Mouse (Mus musculus) lung, adult 2 months (tissue): ENCODE results near the gene Nkpd1. TPM values are rescaled to one million over a fixed set of nuclear protein-coding genes. Genes with fewer than 3 reads are reported as not detected.
"Not testable (repeated sequence)": the region's sequence is repeated elsewhere in the genome, so short reads cannot be mapped to it uniquely, and the experiment has no call there.

ENCODE experiments used
- DNase-seq: peaks from one replicate; pipeline ENCODE4 v3.0.0; 2022
- H3K4me1 ChIP-seq: fragments of 200-500 bp; 2 replicates; pipeline ENCODE4 v1.6.1; 2011; ENCODE audit warnings: low read length; ENCODE audit not compliant: control insufficient read depth, insufficient read depth
- H3K4me3 ChIP-seq: fragments of 200-500 bp; replicated peaks from 2 replicates; pipeline ENCODE3; 2011; ENCODE audit warnings: low read depth, mild to moderate bottlenecking, control low read depth, low read length; ENCODE audit errors: extremely low read depth
- CTCF ChIP-seq: fragments of 200-500 bp; IDR thresholded peaks from 2 replicates; pipeline ENCODE4 v1.5.1; 2011; ENCODE audit warnings: mild to moderate bottlenecking, low read length, control low read depth; ENCODE audit not compliant: insufficient read depth
- POLR2A ChIP-seq: fragments of 200-500 bp; IDR thresholded peaks from 2 replicates; pipeline ENCODE4 v1.6.1; 2011; ENCODE audit warnings: low read depth, mild to moderate bottlenecking, control low read depth, low read length, borderline replicate concordance; ENCODE audit errors: extremely low read depth
- WGBS: fragments of 180-500 bp; shearing (Covaris S2); methylation state at CpG from one replicate; pipeline ENCODE4 v1.1.7; 2018; 5-methylcytosine and 5-hydroxymethylcytosine counted together
- polyA plus RNA-seq: library from polyadenylated mRNA; depleted of rRNA; stranded (reverse); fragments of >200 nt; gene quantifications from 2 replicates; pipeline ENCODE4 v1.2.3, GENCODE M21; 2012

The Nkpd1 gene
- polyA plus RNA-seq, 1 experiment: 17.3 TPM

GRCm38 (mm10) chr7:19503481-19504068, 14.1 kb upstream of the Nkpd1 start:
- peak; percentile 52 for DNase-seq
- TF ChIP-seq POLR2A: no peak
- TF ChIP-seq CTCF: peak; percentile 80

GRCm38 (mm10) chr7:19506326-19506725, 11.3 kb upstream of the Nkpd1 start:
- WGBS: 61% methylated on average over 6 of the region's 6 CpGs
- no peak for DNase-seq
- H3K4me1 ChIP-seq: peaks cover 6% of the 10 kb centered on the region
- no peak overlapping the region for H3K4me3 ChIP-seq
- no peak for TF ChIP-seq CTCF
- no peak for TF ChIP-seq POLR2A

More at GRCm38 (mm10) chr7:19503481-19504068, 14.1 kb upstream of the Nkpd1 start:
- 33% methylated on average over 5 of the region's 5 CpGs for WGBS
- Histone ChIP-seq H3K4me1 (peaks cover 2% of the 10 kb centered on the region; the same call in 1 of the 2 replicates), H3K4me3 (no peak overlapping the region)

GRCm38 (mm10) chr7:19506969-19507611, 10.5 kb upstream of the Nkpd1 start:
- 5% methylated on average over 71 of the region's 71 CpGs for WGBS
- peak; percentile 35 for DNase-seq
- Histone ChIP-seq H3K4me1 (peaks cover 6% of the 10 kb centered on the region), H3K4me3 (peak overlapping the region; percentile 53)
- TF ChIP-seq CTCF: no peak
- no peak for TF ChIP-seq POLR2A

GRCm38 (mm10) chr7:19507612-19507981, 10.0 kb upstream of the Nkpd1 start:
- Histone ChIP-seq H3K4me3 (peak overlapping the region; percentile 93), H3K4me1 (peaks cover 6% of the 10 kb centered on the region)
- WGBS: 6% methylated on average over 18 of the region's 18 CpGs
- TF ChIP-seq POLR2A (no peak), CTCF (no peak)
- no peak for DNase-seq

- Histone ChIP-seq H3K4me3 (peak within 1 kb of the TSS; percentile 93), H3K4me1 (peaks cover 6% of the 10 kb centered on the region)
- under 1% methylated on average over 56 of the region's 56 CpGs for WGBS
- DNase-seq: peak; percentile 92
- TF ChIP-seq CTCF: no peak
- TF ChIP-seq POLR2A: peak; percentile 74; the same call in 1 of the 2 replicates
Measured at GRCm38 (mm10) chr7:19508150-19508923, 9.3 kb upstream of the Nkpd1 start, which contains the start of the genes Bloc1s3 and Trappc6a. TSS of gene Bloc1s3 (minus strand) at chr7:19508367. TSS of gene Trappc6a (plus strand) at chr7:19508395.

- 4% methylated on average over 15 of the region's 15 CpGs for WGBS
- no peak for TF ChIP-seq POLR2A
- TF ChIP-seq CTCF: no peak
- Histone ChIP-seq H3K4me1 (peaks cover 6% of the 10 kb centered on the region), H3K4me3 (peak overlapping the region; percentile 93)
- no peak for DNase-seq
Measured at GRCm38 (mm10) chr7:19508924-19509568, 8.6 kb upstream of the Nkpd1 start.

- no peak for DNase-seq
- WGBS: 95% methylated on average over 7 of the region's 7 CpGs
- no peak overlapping the region for H3K4me3 ChIP-seq
Measured at GRCm38 (mm10) chr7:19509786-19510185, 7.9 kb upstream of the Nkpd1 start.

GRCm38 (mm10) chr7:19511934-19512333, 5.7 kb upstream of the Nkpd1 start:
- 71% methylated on average over 7 of the region's 7 CpGs for WGBS
- H3K4me1 ChIP-seq, DNase-seq, H3K4me3 ChIP-seq: not testable (repeated sequence)

More at GRCm38 (mm10) chr7:19509786-19510185, 7.9 kb upstream of the Nkpd1 start:
- peaks cover 6% of the 10 kb centered on the region for H3K4me1 ChIP-seq
- no peak for TF ChIP-seq POLR2A
- TF ChIP-seq CTCF: no peak

- no peak for DNase-seq
- H3K4me1 ChIP-seq: peaks cover 6% of the 10 kb centered on the region
- 72% methylated on average over 6 of the region's 6 CpGs for WGBS
- H3K4me3 ChIP-seq: no peak overlapping the region
- TF ChIP-seq CTCF (no peak), POLR2A (no peak)
Measured at GRCm38 (mm10) chr7:19512353-19512752, 5.3 kb upstream of the Nkpd1 start.

GRCm38 (mm10) chr7:19520032-19520431, 2.4 kb downstream of the Nkpd1 start:
- TF ChIP-seq CTCF: no peak
- no peak for TF ChIP-seq POLR2A
- Histone ChIP-seq H3K4me1 (peaks cover 17% of the 10 kb centered on the region), H3K4me3 (no peak overlapping the region)
- DNase-seq: no peak
- WGBS: 16% methylated on average over 23 of the region's 23 CpGs
